Mouse (Mus musculus): Measurements from ENCODE around the gene Sipa1l3.

- no peak for TF ChIP-seq POLR2A (IDR thresholded peaks at IDR 0.05; ENCODE audit: insufficient read depth, low read length)
- TF ChIP-seq CTCF (IDR thresholded peaks at IDR 0.05; ENCODE audit: low read depth, low read length): no peak
- TF ChIP-seq EP300 (IDR thresholded peaks at IDR 0.05; ENCODE audit: insufficient read depth, low read depth, low read length): no peak
These were observed 210.9 kb downstream of the Sipa1l3 start for GRCm38 (mm10) chr7:29307350-29308104.
